In the genomic region with DNA sequence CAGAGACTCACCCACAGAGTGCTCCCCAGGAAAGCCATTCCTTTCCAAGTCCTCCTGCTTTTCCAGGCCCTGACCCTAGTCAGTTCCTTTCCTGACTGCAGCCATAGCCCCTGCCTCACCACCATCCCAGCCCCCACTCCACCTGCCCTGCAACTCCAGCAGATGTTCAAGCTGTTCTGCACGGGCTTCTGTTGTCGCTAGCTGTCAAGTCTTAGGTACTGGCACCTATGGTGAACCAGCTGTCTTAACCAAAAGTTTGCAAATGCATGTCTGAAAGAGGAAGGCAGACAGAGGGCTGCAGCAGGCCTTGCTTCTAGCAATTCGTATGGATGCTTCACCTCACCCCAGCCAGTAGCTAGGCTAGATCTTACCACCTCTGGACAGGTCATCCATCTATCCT, we compare ENCODE assay signal across 26 mouse cellular contexts. TPM values are rescaled to one million over a fixed set of nuclear protein-coding genes. Genes with fewer than 3 reads are reported as not detected.
A peak's percentile ranks its signal among the peaks of the same experiment; 100 is the strongest.
DNase-seq lines count a peak whose midpoint lies in the region; ATAC-seq and TF ChIP-seq lines count a peak whose summit lies in the region.
"Had no signal": no experiment of that assay in that cellular context is flagged by ENCODE, and none has a peak within 500 bp of the region (broad histone marks: within the 10 kb centered on the region; RNA-seq: fewer than 3 reads in every experiment).

No protein-coding gene starts in this region.

- no peak for TF ChIP-seq CTCF in brain, embryonic 14.5 days (IDR thresholded peaks at IDR 0.05; ENCODE audit: borderline replicate concordance, extremely low read depth, insufficient read depth, insufficient read length)

- TF ChIP-seq POLR2A in brain, embryonic 14.5 days (IDR thresholded peaks at IDR 0.05; ENCODE audit: borderline replicate concordance, extremely low read depth, insufficient read depth, insufficient read length, poor library complexity, severe bottlenecking) = no peak

- H3K4me3 ChIP-seq in hindbrain, embryonic 13.5 days = no peak overlapping the region
- H3K4me3 ChIP-seq in hindbrain, embryonic 14.5 days (replicated peaks; ENCODE audit: low read length) = no peak overlapping the region
- H3K4me3 ChIP-seq in embryonic facial prominence, embryonic 14.5 days (ENCODE audit: low read depth, low read length) = no peak overlapping the region
- H3K4me3 ChIP-seq in limb, embryonic 10.5 days = no peak overlapping the region
- H3K4me3 ChIP-seq: erythroblast, embryonic 14.5 days; heart, embryonic 15.5 days; hindbrain, embryonic 12.5 days; liver, embryonic 15.5 days; midbrain, embryonic 12.5 days had no signal

- DNase-seq in hindbrain, embryonic 14.5 days (ENCODE audit: low spot score) = no peak
- DNase-seq in brain, embryonic 14.5 days (ENCODE audit: low read depth) = peak; percentile 52
- DNase-seq in embryonic facial prominence, embryonic 14.5 days (ENCODE audit: low spot score) = no peak
- no peak for DNase-seq in limb, embryonic 10.5 days (ENCODE audit: low spot score)
- no peak for DNase-seq in thymus, postnatal 0 days (ENCODE audit: low spot score)
- DNase-seq in spleen, postnatal 36 days (ENCODE audit: low spot score in 2 of 2) = no peak
- DNase-seq: adrenal gland, postnatal 25 days; cerebellum, adult 18-20 months; cerebellum, postnatal 14 days; gastrocnemius, postnatal 14 days; kidney, adult 11 months; kidney, postnatal 14 days; lung, postnatal 36 days; retina, postnatal 1 day; right cerebral cortex, postnatal 14 days; thymus, postnatal 25 days had no signal

- peaks cover 62% of the 10 kb centered on the region for H3K4me1 ChIP-seq in hindbrain, embryonic 13.5 days (replicated peaks)
- H3K4me1 ChIP-seq in hindbrain, embryonic 14.5 days (replicated peaks; ENCODE audit: control insufficient read depth, insufficient read depth, low read length) = peaks cover 38% of the 10 kb centered on the region
- peaks cover 13% of the 10 kb centered on the region for H3K4me1 ChIP-seq in embryonic facial prominence, embryonic 14.5 days (ENCODE audit: control insufficient read depth, insufficient read depth, low read length)
- H3K4me1 ChIP-seq in limb, embryonic 10.5 days = peaks cover 52% of the 10 kb centered on the region
- H3K4me1 ChIP-seq: liver, embryonic 15.5 days had no signal

- no peak overlapping the region for H3K4me2 ChIP-seq in hindbrain, embryonic 13.5 days
- H3K4me2 ChIP-seq in hindbrain, embryonic 14.5 days (replicated peaks) = no peak overlapping the region
- H3K4me2 ChIP-seq in embryonic facial prominence, embryonic 14.5 days (ENCODE audit: low read depth, low read length) = no peak overlapping the region
- H3K4me2 ChIP-seq: heart, embryonic 15.5 days; hindbrain, embryonic 12.5 days; liver, embryonic 15.5 days; lung, embryonic 14.5 days; midbrain, embryonic 12.5 days had no signal

- no peaks in the 10 kb centered on the region for H3K9me3 ChIP-seq in hindbrain, embryonic 13.5 days
- no peaks in the 10 kb centered on the region for H3K9me3 ChIP-seq in hindbrain, embryonic 14.5 days (ENCODE audit: control insufficient read depth, low read length)
- no peaks in the 10 kb centered on the region for H3K9me3 ChIP-seq in embryonic facial prominence, embryonic 14.5 days (ENCODE audit: control insufficient read depth, low read length)
- H3K9me3 ChIP-seq in limb, embryonic 10.5 days (replicated peaks) = no peaks in the 10 kb centered on the region
- H3K9me3 ChIP-seq: heart, embryonic 15.5 days; hindbrain, embryonic 12.5 days; liver, embryonic 15.5 days; midbrain, embryonic 12.5 days had no signal

- no peaks in the 10 kb centered on the region for H3K36me3 ChIP-seq in hindbrain, embryonic 13.5 days
- no peaks in the 10 kb centered on the region for H3K36me3 ChIP-seq in hindbrain, embryonic 14.5 days (replicated peaks; ENCODE audit: control insufficient read depth, insufficient read depth)
- no peaks in the 10 kb centered on the region for H3K36me3 ChIP-seq in embryonic facial prominence, embryonic 14.5 days (ENCODE audit: control insufficient read depth, insufficient read depth, low read length)
- H3K36me3 ChIP-seq in limb, embryonic 10.5 days = no peaks in the 10 kb centered on the region
- H3K36me3 ChIP-seq: heart, embryonic 15.5 days; hindbrain, embryonic 12.5 days; liver, embryonic 15.5 days; midbrain, embryonic 12.5 days had no signal

- 68% methylated on average over 3 of the region's 3 CpGs for WGBS in hindbrain, embryonic 13.5 days
- 70% methylated on average over 3 of the region's 3 CpGs for WGBS in hindbrain, embryonic 14.5 days
- 59% methylated on average over 3 of the region's 3 CpGs for WGBS in embryonic facial prominence, embryonic 14.5 days
- 78% methylated on average over 3 of the region's 3 CpGs for WGBS in limb, embryonic 10.5 days

- no peak for ATAC-seq in hindbrain, embryonic 13.5 days (ENCODE audit: low FRiP score)
- no peak for ATAC-seq in hindbrain, embryonic 14.5 days (ENCODE audit: low FRiP score)
- ATAC-seq in embryonic facial prominence, embryonic 14.5 days (ENCODE audit: low read depth) = no peak
- ATAC-seq: CD4-positive, CD25-positive, alpha-beta regulatory T cell, adult 4 months; inflammation-experienced regulatory T-cells, adult 6 months had no signal

- H3K27me3 ChIP-seq in hindbrain, embryonic 13.5 days = no peaks in the 10 kb centered on the region
- no peaks in the 10 kb centered on the region for H3K27me3 ChIP-seq in hindbrain, embryonic 14.5 days (ENCODE audit: control insufficient read depth, insufficient read depth, low read length)
- no peaks in the 10 kb centered on the region for H3K27me3 ChIP-seq in embryonic facial prominence, embryonic 14.5 days (replicated peaks; ENCODE audit: control insufficient read depth, insufficient read depth, low read length)
- no peaks in the 10 kb centered on the region for H3K27me3 ChIP-seq in limb, embryonic 10.5 days (ENCODE audit: low read depth, poor library complexity, severe bottlenecking)
- H3K27me3 ChIP-seq: heart, embryonic 15.5 days; hindbrain, embryonic 12.5 days; liver, embryonic 15.5 days; midbrain, embryonic 12.5 days had no signal

- peak overlapping the region; percentile 65; the same call in 1 of the 2 replicates for H3K27ac ChIP-seq in hindbrain, embryonic 13.5 days
- no peak overlapping the region for H3K27ac ChIP-seq in hindbrain, embryonic 14.5 days
- 0 out of 2 replicates have a peak overlapping the region, but pooled peaks have one; percentile 46 for H3K27ac ChIP-seq in embryonic facial prominence, embryonic 14.5 days (replicated peaks; ENCODE audit: low read depth, low read length)
- H3K27ac ChIP-seq in limb, embryonic 10.5 days = peak overlapping the region; percentile 61; the same call in 1 of the 2 replicates
- H3K27ac ChIP-seq: liver, embryonic 15.5 days; midbrain, embryonic 12.5 days had no signal

- H3K9ac ChIP-seq in hindbrain, embryonic 13.5 days = no peak overlapping the region
- H3K9ac ChIP-seq in hindbrain, embryonic 14.5 days = no peak overlapping the region
- no peak overlapping the region for H3K9ac ChIP-seq in embryonic facial prominence, embryonic 14.5 days (ENCODE audit: low read depth, low read length)
- H3K9ac ChIP-seq: heart, embryonic 15.5 days; hindbrain, embryonic 12.5 days; liver, embryonic 15.5 days; lung, embryonic 14.5 days; midbrain, embryonic 12.5 days had no signal

RNA-seq across cellular contexts. Expression of a gene that starts 45.3 kb away (rescaled TPM):
- 5.0 and 6.8 TPM in 2 replicates for polyA plus RNA-seq in hindbrain, embryonic 13.5 days (2015; fragmentation: Nextera tagmentation; extraction: Ambion mirVana)
- polyA plus RNA-seq in hindbrain, embryonic 14.5 days (2014; fragmentation: Nextera tagmentation; extraction: Ambion mirVana) = 15.1 and 16.7 TPM in 2 replicates
- 34.7 and 45.2 TPM in 2 replicates for polyA plus RNA-seq in brain, embryonic 14.5 days (2012; rRNA removed)
- polyA plus RNA-seq in embryonic facial prominence, embryonic 14.5 days (2014; fragmentation: Nextera tagmentation; extraction: Ambion mirVana) = 4.9 and 5.0 TPM in 2 replicates
- 1.2 and 1.3 TPM in 2 replicates for polyA plus RNA-seq in limb, embryonic 10.5 days (2016; fragmentation: Nextera tagmentation; extraction: Ambion mirVana)
- 0.60 and 0.64 TPM in 2 replicates for polyA plus RNA-seq in thymus, postnatal 0 days (2015; fragmentation: Nextera tagmentation; extraction: Ambion mirVana)
- polyA plus RNA-seq: CD4-positive, CD25-positive, alpha-beta regulatory T cell, adult 4 months; erythroblast, embryonic 14.5 days; inflammation-experienced regulatory T-cells, adult 6 months; liver, adult 2 months; liver, embryonic 15.5 days had no signal
